Mouse (Mus musculus) heart, postnatal 14 days (tissue): ENCODE measurements at regions not wholly inside any gene's neighbourhood (a gene's known extent, or its start where the extent isn't known, plus 50 kb on each side); places are given as distances from the start of the nearest gene placed in this dataset.

Experiments
- DNase-seq, 2 experiments: peaks; one replicate each; pipeline ENCODE4 v3.0.0; 2021 to 2022
- intact Hi-C: fragments of 180-260 bp; cut with DNase I; formaldehyde crosslinking; loops from one replicate; pipeline ENCODE4 v1.15.1; 2025

DNA sequence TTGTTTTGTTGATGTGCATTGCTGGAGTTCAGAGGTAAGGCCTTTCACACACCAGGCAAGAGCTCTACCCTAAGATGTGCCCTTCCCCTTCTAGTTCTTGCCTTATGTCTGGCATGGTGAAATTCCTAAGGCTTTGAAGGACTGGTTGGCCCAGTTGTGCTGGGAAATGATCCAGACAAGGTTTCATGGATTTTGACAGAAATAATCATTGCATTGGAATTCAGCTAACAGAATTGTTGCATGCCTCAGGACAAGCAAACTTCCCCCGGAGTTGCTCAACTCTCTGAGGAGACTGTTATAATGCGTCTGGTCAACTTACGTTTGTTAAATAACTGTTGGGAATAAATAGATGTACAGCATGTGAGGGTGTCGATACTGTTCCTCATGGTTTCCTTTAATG, 80.6 kb upstream of the 1700016C15Rik start:
- intact Hi-C loops: no loop called here
- DNase-seq: no peak

DNA sequence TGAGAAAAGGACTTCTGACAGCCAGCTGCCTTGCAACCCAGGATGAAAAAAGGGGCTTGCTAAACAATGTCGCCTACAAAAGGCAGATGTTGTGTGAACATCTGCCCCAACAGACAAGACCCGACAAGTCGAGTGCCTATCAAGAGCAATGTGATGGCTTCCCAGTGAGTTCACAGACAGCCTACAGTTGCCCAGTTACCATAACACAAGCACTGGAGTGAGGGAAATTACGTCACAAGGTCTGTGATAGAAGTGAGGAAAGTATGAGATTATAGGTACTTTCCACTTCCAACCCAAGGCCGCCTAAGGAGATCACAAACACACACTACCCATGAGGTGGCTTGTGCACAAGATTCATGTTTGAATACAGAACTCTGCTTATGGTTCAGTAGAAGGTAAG, 78.4 kb upstream of the 1700016C15Rik start:
- no peak for DNase-seq
- intact Hi-C loops: no loop called here

DNA sequence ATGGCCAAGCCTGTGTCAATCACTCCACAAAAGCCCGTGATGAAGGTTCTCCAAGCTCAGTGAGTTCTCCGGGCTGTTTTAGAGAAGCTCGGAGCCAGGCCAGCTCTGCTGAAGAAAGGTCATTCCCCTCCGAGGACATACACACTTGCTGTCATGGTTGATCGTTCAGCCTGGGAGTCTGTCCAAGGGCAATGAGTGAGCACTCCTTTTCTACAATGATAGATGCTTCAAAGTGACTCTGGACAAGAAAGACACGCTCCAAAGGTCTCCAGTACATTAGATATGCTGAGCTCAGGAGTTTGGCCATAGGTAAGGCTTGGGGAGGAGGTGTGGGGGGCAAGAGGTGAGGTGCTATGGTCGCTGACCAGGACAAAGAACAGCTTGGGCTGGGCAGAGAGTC, 66.5 kb upstream of the 1700016C15Rik start:
- no peak for DNase-seq
- intact Hi-C loops: no loop called here

DNA sequence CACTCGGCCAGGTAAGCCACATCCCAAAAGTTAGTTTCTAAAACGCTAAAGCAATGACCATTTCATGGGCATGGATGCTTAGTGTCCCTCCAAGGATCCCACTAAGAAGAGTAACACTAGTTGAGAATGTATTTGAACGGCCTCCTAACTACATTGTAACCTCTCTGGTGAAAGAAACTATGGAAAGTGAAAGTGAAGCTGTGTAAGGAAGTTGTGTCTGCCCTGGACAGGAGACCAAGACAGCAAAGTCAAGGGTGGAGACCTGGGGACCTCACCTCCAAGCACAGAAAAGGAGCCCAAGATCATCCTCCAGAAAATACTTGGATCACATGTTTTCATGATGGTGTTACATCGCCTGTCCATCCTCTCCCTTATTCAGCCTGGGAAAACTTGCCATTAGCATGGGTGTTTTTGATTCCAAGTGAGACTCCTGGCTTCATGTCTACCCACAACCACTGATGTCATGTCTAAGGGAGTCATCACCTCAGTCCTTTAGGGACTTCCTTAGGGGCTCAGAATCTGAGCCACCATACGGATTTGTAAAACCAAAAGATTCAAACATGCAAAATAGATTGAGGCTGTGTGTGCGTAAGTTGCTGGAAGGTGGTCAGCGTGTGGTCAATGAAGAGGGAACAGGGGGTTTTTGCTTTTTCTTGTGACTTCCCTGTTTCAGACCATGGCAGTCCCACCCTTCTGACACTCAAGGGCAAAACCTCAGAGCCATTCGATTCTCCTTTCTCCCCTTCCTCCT, 62.4 kb upstream of the 1700016C15Rik start:
- DNase-seq: no peak
- intact Hi-C loops: no loop called here

DNA sequence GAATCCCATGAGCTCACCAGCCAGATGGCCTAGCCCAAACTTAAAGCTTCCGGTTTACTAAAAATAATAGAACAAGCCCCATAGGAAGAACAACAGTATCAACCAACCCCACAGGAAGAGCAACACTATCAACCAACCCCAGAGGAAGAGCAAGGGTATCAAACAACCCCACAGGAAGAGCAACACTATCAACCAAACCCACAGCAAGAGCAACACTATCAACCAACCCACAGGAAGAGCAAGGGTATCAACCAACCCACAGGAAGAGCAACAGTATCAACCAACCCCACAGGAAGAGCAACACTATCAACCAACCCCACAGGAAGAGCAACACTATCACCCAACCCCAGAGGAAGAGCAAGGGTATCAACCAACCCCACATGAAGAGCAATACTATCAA, 59.0 kb upstream of the 1700016C15Rik start:
- no peak for DNase-seq
- intact Hi-C loops: no loop called here

DNA sequence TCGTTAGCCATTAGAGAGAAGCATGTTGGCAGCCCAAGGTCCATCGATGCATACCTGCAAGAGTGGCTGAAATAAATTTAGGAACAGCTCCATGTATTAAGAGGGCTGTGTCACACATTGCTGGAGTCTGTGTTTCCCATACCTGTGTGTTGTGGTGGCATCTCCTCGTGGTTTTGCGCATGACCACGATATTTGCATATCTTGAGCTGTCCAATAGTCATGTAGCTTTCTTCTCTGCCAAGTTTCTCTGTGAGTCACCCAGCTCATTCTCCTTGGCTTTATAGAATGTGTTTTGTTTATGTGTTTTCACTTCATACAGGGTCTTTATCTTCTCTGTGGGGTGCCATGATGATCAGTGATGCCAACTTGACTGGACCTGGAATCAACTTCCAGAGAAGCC, 53.0 kb upstream of the 1700016C15Rik start:
- intact Hi-C loops: no loop called here
- DNase-seq: no peak

DNA sequence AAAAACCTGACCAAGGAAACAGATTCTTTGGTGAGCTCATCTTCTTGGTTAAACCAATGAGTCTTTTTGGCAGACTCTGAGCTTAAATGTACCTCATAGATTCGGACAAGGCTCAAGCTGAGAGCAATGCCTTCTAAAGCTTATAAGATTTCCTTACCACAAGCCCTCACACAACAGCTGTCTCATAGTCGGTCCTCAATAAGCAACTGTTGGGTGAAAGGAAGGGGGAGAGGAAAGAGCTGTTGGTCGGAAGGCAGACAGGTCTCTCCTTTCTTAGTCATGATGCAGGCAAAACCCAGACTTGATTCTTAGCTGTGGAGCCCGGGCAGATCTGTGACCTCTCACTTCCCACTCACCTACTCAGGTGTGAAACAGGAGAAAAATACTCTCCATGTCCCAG, 50.8 kb upstream of the 1700016C15Rik start:
- intact Hi-C loops: no loop called here
- no peak for DNase-seq
